Mouse (Mus musculus): ENCODE measurements around the gene Gm21969.

The Gm21969 gene

GRCm38 (mm10) chr4:139619765-139620164 is 16.8 kb downstream of the Gm21969 start:
- in situ Hi-C loops (cut with MboI): no loop called here

DNA sequence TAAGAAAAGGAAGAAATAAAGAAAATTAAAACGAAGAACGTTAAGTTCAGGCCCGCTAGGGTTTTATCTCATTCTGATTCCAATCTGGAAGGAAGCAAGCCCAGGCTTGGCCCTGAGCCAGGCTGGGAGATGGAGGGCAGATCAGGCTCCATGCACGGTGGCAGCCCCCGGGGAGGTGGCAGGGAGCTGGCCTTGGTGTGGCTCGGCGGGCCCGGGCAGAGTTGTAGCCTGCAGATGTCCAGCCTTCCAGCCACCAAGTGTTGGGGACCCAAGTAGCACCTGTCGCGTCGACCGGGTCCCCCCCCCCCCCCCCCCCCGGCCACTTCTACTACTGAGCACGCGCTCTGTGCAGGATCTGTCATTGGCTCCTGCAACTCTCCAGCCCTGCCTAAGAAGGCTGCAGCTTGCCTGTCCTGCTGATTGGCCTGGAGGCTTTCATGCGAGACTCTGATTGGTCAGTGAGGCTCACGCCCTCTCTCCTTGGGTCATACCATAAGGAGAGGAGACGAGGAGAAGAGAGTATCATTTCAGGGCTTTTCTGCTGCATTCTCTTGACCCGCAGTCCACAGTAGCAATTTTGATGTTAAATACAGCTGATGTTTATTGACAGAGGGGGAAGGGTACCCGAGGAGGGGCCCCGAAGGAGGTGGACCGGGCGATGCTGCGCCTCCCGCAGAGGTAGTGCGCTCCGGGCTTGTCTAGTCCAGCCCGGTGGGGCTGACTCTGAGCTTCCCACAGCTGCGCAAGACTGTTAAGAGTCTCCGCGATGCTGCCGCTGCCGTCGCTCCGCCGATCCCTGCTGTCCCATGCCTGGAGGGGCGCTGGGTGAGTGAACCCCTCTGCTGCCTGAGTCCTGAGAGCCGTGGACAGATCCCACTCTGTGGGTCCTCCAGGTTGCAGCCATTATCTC is 19.6 kb downstream of the Gm21969 start, which contains the start of gene Aldh4a1:
Aldh4a1 (plus strand) TSS at position 494 of the 910 bp plus-strand sequence.
- in situ Hi-C loops (cut with MboI): no loop called here

GRCm38 (mm10) chr4:139623434-139624115 is 20.6 kb downstream of the Gm21969 start:
- in situ Hi-C loops (cut with MboI): no loop called here

DNA sequence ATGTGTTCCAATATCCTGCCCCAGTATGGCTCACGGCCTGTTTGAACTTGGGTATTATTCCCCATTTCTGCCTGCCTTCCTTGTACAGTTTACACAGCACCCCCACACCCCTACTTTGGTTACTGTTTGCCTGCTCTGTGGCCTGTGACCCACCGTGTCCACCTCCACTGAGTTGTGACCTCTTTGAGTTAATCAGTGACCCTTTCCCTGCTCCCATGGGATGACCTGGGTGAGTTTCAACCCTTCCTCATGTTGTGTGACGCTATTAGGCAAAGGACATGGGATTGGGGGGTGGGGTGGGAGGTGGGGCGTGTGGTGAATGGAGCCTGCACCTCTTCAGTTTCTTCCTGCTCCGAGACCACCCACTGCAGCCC is 21.1 kb downstream of the Gm21969 start:
- in situ Hi-C loops (cut with MboI): no loop called here

DNA sequence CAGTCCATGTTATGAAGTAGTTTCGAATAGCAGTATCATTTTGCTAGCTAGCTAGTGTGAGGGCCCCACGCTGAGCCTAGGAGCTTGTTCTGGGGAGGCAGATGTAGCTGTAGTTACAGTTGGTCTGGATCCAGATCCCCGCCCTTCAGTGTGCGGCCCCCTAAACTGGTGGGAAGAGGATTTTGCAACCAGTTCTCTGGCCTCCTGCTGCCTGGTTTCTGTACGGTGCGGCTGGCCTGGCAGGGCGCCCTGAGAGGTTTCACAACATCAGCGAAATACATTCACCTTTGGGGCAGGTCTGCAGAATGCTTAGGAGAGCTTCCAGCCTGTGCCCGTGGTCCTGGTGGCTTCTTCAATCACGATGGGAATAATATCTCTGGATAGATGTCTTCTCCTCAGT is 21.7 kb downstream of the Gm21969 start:
- in situ Hi-C loops (cut with MboI): no loop called here

DNA sequence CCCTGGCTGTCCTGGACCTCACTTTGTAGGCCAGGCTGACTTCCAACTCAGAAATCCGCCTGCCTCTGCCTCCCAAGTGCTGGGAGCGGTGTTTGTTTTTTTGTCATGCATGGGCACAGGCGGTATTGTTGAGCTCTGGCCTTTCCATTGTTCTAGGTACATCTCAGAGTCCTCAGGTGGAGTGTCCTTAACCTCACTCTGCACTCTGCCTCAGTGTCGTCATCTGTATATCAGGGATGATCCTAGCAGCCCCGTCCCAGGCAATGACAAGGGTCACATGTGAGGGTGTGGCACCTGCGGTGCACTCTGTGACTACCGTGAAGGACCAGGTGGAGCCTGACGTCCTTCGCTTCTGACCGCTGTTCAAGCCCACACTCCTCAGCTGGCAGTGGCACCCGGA is 24.4 kb downstream of the Gm21969 start:
- in situ Hi-C loops (cut with MboI): no loop called here

DNA sequence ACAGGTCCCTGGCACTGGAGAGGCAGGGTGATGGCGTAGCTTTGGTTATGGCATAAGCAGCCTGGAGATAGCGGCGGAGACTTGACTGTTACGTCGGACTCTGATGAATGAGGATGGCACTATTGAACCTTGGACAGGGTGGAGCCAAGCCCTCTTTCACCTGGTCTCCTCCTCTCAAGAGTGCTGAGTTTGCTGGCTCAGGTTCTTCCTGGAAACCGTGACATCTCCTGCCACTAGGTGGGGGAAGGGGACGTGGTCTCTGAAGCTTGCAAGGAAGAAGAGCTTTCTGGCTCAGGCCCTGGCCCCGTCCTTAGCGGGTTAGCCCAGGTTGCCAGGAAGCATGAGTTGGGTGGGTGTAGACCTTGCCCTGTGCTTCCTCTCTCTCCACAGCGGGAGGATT is 27.2 kb downstream of the Gm21969 start:
- in situ Hi-C loops (cut with MboI): no loop called here

DNA sequence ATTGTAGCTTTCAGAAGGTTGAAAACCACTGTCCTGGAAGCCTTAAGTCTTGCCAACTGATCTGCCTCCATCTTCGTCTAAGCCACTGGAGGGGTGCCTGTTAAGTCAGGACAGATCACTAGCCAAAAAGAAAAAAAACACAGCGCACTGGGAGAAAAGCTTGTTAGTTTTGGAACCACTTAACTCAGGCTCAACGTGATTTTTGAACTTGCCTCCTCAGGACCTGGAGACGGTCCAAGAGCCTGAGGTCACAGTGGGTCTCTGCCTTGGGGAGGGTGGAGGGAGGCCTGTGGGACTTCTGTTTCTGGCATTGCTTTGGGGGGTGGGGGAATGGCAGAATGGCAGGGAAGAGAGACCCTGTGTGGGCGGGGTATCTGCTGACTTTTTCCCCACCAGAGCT is 28.2 kb downstream of the Gm21969 start:
- in situ Hi-C loops (cut with MboI): no loop called here

- in situ Hi-C loops (cut with MboI): no loop called here
These were observed 28.7 kb downstream of the Gm21969 start for GRCm38 (mm10) chr4:139631569-139632253.

- in situ Hi-C loops (cut with MboI): no loop called here
These were observed 29.2 kb downstream of the Gm21969 start for GRCm38 (mm10) chr4:139632254-139632580.

DNA sequence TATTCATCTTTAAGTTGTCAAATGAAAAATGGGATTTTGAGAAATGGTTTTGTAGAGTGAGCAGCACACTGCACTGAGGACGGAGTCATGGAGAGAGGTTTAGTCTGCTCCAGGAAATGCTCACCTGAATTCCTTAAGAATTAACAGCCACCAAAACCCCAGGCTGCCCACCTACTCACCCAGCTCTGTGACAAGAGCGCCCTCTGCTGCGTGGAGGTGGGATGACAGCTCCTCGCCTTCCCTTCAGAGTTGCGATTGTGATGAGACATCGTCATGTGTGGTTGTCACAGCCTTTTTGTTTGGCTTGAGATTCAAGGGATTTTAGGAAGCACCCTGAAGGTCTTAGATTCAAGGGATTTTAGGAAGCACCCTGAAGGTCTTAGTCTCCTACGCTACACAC is 33.4 kb downstream of the Gm21969 start:
- in situ Hi-C loops (cut with MboI): no loop called here

GRCm38 (mm10) chr4:139637847-139638246 is 34.9 kb downstream of the Gm21969 start:
- in situ Hi-C loops (cut with MboI): no loop called here

- in situ Hi-C loops (cut with MboI): no loop called here
These were observed 35.4 kb downstream of the Gm21969 start for GRCm38 (mm10) chr4:139638356-139638755.

DNA sequence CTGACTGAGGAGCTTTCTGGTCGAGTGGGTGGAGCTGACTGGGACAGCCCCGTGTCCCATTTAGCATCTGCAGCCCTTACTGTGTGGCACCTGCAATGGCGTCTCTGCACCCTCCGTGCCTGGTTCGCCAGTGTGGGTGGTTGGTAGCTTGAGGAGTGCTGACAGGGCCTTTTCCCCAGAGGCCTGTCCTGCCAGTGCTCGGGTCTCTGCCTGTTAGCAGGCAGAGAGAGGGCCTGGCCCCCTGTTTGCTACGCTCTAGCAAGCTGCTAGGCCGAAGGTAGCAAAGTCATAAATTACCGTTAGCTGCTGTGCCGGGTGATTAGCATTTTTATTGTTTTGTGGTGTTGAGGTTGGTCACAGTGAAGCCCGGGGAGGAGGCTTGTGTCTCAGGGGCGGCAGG is 36.8 kb downstream of the Gm21969 start:
- in situ Hi-C loops (cut with MboI): no loop called here

GRCm38 (mm10) chr4:139640333-139640732 is 37.3 kb downstream of the Gm21969 start:
- in situ Hi-C loops (cut with MboI): no loop called here

DNA sequence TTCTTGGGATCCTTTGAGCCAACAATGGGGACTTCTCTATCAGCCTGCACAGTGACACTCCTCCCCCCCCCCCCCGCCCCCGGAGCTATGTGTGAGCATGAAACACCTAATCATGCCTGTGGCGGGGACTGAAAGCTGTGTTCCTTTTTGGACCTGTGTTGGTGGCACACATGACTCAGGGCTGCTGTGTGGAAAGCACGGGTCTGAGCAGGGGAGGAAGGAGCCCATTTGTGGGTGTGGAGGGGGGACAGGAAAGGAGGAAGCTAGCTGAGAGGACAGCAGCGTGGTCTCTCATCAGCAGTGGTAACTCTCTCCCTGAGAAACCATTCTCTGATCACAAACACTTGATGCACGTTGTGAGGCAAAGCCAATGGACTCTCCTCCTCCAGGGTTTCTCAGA is 37.8 kb downstream of the Gm21969 start:
- in situ Hi-C loops (cut with MboI): no loop called here

- in situ Hi-C loops (cut with MboI): no loop called here
These were observed 38.9 kb downstream of the Gm21969 start for GRCm38 (mm10) chr4:139641829-139642425.

DNA sequence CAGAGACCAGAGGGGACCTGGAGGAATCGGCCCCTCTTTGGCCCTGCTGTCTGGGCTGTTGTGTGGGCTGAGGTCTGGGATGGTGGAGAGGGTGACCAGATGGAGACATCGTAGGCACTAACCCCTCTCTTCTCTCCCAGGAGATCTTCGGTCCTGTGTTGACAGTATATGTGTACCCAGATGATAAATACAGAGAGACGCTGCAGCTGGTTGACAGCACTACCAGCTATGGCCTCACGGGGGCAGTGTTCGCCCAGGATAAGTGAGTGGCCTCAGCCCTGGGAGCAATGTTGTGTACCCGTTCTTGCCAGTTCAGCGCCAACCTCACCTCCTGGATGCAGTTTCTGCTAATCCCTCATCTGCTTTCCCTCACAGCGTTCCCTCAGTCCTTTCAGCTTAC is 41.0 kb downstream of the Gm21969 start:
- in situ Hi-C loops (cut with MboI): no loop called here

DNA sequence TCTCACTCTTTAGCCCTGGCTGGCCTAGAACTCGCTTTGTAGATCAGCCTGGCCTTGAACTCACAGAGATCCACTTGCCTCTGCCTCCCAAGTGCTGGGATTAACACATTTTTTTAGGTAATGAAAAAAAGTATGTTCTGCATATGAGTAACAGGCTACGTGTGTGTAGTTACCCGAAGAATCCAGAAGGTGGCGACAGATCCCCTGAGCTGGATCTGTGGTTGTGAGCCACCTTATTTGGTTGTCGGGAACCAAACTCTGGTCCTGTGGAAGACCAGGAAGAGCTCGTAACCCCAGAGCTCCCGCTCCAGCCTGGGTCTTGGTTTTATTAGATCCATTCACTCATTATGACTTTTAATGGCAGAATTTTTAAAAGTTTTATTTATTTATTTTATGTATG is 43.9 kb downstream of the Gm21969 start:
- in situ Hi-C loops (cut with MboI): no loop called here

GRCm38 (mm10) chr4:139650086-139650743 is 47.2 kb downstream of the Gm21969 start:
- in situ Hi-C loops (cut with MboI): no loop called here

GRCm38 (mm10) chr4:139650907-139651306 is 47.9 kb downstream of the Gm21969 start:
- in situ Hi-C loops (cut with MboI): no loop called here

GRCm38 (mm10) chr4:139653238-139653637 is 50.3 kb downstream of the Gm21969 start, which contains the start of gene Tas1r2:
Tas1r2 (plus strand) TSS chr4:139653538.
- in situ Hi-C loops (cut with MboI): no loop called here
